Mouse (Mus musculus): ENCODE measurements around the gene Gm3646.

DNA sequence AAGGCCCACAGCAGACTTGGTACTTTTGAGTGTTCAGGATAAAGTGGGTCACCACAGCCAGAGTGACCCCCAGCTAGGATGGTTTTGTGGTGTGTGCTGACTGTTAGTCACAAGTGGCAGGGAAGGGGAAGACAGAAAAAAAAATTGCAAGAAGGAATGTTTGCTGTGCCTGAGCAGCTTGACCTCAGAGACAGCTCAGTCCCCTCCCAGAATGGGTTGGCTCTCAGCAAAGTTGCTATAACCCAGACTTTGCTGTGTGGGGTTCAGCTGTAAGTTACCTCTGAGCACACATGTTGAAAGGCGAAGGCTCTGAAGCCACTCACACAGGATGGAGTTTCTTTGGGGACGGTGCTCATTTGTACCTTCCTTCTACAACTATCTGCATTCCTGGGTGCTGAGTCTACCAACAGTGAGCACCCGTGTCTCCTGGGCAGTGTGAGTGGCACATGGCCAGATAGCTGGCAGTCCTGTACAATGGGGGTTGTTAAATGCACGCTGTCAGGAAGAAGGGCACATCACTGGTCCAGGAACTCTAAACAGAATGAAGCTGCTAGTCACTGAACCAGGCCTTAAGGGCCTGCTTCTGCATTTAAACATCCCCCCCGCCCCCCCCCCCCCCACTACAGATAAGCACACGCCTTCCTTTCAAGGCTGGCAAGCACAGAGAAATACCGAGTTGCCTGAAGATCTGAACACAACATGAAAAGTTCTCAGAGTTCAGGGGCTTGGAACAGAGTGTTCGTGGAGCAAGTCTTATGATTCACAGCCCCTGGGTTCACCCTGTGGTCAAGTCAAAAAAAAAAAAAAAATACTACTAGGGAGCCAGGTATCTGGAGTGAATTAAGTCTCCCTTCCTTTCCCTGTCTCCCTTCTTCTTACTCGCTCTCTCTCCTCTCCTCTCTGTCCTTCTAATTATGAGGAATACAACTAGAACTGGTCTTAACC, 45.6 kb downstream of the Gm3646 start:
- no peak for TF ChIP-seq CTCF (IDR thresholded peaks at IDR 0.05; ENCODE audit: borderline replicate concordance, insufficient read depth, low read length)
- TF ChIP-seq POLR2A (IDR thresholded peaks at IDR 0.05; ENCODE audit: low read depth, low read length), result 0 out of 2 replicates have a peak, but pooled peaks have one; percentile 6
